Mouse (Mus musculus) pancreas, adult 10 weeks (tissue): ENCODE measurements around the gene Xntrpc. TPM values are rescaled to one million over a fixed set of nuclear protein-coding genes. Genes with fewer than 3 reads are reported as not detected.

Source experiments
- polyA plus RNA-seq: library from polyadenylated mRNA; stranded (reverse); fragments of 350-450 nt; fragmentation: Illumina TruSeq; extraction: RNeasy Lipid Tissue Mini Kit (QIAGEN cat#74804); gene quantifications from one replicate; pipeline ENCODE4 v1.2.3, GENCODE M21; 2015; ENCODE audit warnings: low read depth, low replicate concordance; ENCODE audit not compliant: insufficient read depth

The Xntrpc gene
- polyA plus RNA-seq = 1.0 TPM

GRCm38 (mm10) chr7:102065046-102065891, at the start of gene Xntrpc, which contains the start of the genes Rnf121 and Xndc1:
TSS of gene Xntrpc (plus strand) at chr7:102065713.
TSS of gene Rnf121 (minus strand) at chr7:102065469.
TSS of gene Xndc1 (plus strand) at chr7:102065511.

GRCm38 (mm10) chr7:102018590-102018989, 46.9 kb upstream of the Xntrpc start, which contains the start of gene Il18bp:
TSS of gene Il18bp (minus strand) at chr7:102018690.

GRCm38 (mm10) chr7:102082816-102083215, 17.3 kb downstream of the Xntrpc start, which contains the start of gene Trpc2:
TSS of gene Trpc2 (plus strand) at chr7:102083116.

GRCm38 (mm10) chr7:102101487-102101886, 36.0 kb downstream of the Xntrpc start, which contains the start of gene Art1:
TSS of gene Art1 (plus strand) at chr7:102101743.

GRCm38 (mm10) chr7:102109171-102109570, 43.7 kb downstream of the Xntrpc start, which contains the start of gene Art5:
TSS of gene Art5 (minus strand) at chr7:102109489.

GRCm38 (mm10) chr7:102116579-102117331, 51.2 kb downstream of the Xntrpc start, which contains the start of gene Chrna10:
TSS of gene Chrna10 (minus strand) at chr7:102116828.

Other genes with a start within 250 kb of the Xntrpc start
- not detected for gene Phox2a, start 247.4 kb upstream of the Xntrpc start, polyA plus RNA-seq
- 24.1 TPM for gene Inppl1, start 227.5 kb upstream of the Xntrpc start, polyA plus RNA-seq
- gene Folr2, start 208.5 kb upstream of the Xntrpc start, polyA plus RNA-seq = 7.3 TPM
- 6.8 TPM for gene Anapc15, start 202.0 kb upstream of the Xntrpc start, polyA plus RNA-seq
- 2.5 TPM for gene Folr1, start 194.9 kb upstream of the Xntrpc start, polyA plus RNA-seq
- 21.4 TPM for gene Lamtor1, start 159.8 kb upstream of the Xntrpc start, polyA plus RNA-seq
- not detected for gene Tomt, start 159.4 kb upstream of the Xntrpc start, polyA plus RNA-seq
- 12.1 TPM for gene Lrrc51, start 131.8 kb upstream of the Xntrpc start, polyA plus RNA-seq
- gene Numa1, start 131.6 kb upstream of the Xntrpc start, polyA plus RNA-seq = 26.7 TPM
- gene Il18bp, start 47.0 kb upstream of the Xntrpc start, polyA plus RNA-seq = 5.5 TPM
- gene Rnf121, start 244 bp upstream of the Xntrpc start, polyA plus RNA-seq = 7.9 TPM
- gene Xndc1, start 202 bp upstream of the Xntrpc start, polyA plus RNA-seq = 7.2 TPM
- gene Trpc2, start 17.4 kb downstream of the Xntrpc start, polyA plus RNA-seq = not detected
- not detected for gene Art1, start 36.0 kb downstream of the Xntrpc start, polyA plus RNA-seq
- gene Art5, start 43.8 kb downstream of the Xntrpc start, polyA plus RNA-seq = not detected
- not detected for gene Chrna10, start 51.1 kb downstream of the Xntrpc start, polyA plus RNA-seq
- 6.5 TPM for gene Nup98, start 144.5 kb downstream of the Xntrpc start, polyA plus RNA-seq
- 12.6 TPM for gene Pgap2, start 144.5 kb downstream of the Xntrpc start, polyA plus RNA-seq
- gene Rhog, start 190.3 kb downstream of the Xntrpc start, polyA plus RNA-seq = 16.1 TPM
- 9.1 TPM for gene Stim1, start 202.1 kb downstream of the Xntrpc start, polyA plus RNA-seq